Mouse (Mus musculus) thymus, postnatal 10 days (tissue): ENCODE measurements around the gene Elmsan1.

Experiments used
- DNase-seq, 2 experiments: peaks; one replicate each; pipeline ENCODE4 v3.0.0; 2021; ENCODE audit warnings: low spot score in 2 of 2

Elmsan1 gene

DNA sequence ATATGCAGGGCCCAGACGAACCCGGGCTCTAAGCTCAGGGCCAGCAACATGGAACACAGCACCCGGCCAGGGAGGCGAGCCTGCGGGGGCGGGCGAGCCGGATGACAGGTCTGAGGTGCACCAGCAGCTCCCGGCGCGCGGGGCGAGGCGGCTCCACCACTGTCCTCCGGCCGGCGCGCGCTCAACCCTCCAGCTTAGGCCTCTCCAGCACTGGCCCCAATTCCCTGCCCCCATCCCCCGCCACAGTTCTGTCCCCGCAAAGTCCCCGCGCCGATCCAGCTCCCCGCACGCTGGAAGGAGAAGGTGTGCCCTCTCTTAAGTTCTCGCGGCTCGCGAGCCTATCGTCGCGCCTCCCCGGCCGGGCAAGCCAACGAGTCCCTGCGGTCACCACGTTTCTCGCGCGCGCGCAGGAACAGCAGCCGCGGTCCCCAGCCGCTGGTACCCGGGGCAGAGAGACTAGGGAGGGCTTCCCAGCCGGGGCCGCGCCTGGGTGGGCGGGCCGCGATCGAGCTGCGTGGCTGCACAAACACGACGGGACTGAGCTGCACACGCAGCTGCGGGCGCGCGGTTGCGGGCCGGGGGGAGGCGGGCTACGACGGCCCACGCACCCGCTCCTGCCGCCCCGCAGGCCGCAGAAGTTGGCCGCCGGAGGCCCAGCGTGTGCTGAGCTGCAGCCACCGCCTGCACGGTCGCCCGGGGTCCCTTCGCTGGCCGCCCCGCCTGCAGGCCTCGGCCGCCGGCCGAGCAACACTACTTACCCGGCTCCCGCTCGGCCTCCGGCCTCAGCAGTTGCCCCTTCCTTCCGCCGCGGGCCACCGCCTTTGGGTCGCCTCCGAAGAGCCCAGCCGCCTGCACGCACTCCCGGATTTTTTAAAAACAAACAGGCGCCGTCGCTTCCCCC lies 25.7 kb downstream of the Elmsan1 start:
- DNase-seq: peak; percentile 35 to 55

DNA sequence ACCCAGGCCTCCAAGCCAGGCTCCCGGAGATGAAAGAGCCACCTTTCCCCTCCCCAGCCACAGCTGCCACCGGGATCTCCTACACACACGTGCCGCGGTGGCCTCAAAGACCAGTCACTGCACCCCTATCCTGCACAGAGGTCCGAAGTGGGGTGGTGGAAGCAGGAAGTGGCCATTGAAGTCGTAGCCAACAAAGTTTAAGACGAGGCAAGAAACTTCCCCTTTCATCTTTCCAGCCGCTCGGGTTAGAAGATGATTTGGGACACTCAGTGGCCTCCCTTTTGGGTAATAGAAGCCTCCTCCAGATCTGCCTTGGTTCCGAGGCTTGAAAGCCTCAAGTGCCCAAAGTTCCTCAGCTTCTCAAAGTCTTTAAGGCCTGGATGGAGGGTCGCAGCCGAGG lies 26.4 kb downstream of the Elmsan1 start:
- DNase-seq: no peak

DNA sequence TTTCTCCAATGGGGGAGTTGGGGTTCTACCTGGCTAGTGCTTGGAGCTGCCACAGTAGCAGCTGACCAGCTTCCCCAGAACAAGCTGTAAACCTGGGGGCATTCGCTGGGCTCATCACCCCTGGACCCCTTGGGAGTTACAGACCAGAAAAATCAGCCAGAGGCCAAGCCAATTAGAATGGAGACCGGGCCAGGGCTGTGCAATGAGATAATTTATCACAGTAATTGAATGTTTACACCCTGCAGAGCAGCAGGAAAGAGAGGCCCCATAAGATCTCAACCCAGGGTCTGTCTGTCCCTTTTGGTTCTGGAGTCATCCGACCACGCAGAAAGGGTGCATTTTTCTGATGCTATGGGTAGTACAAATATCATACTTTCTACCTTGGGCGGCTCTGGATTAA lies 26.9 kb downstream of the Elmsan1 start:
- DNase-seq: no peak

DNA sequence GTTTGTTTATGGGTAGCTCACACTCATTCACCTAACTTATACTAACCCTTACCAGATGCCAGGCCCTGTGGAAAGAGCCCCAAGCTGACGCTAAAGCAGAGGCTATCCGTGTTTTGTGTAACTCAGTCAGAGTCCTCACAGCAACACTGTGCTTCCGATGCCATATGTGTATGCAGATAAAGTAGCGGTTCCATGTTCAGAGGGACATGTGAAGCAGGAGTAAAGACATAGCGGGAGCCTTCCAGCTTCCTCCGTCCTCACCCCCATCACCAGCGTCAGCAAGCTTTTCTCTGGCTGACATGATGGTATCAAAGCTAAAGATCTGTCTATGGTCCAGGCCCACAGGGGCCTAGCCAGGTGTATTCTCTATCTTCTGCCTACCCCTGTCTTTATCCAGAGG lies 27.5 kb downstream of the Elmsan1 start:
- no peak for DNase-seq

DNA sequence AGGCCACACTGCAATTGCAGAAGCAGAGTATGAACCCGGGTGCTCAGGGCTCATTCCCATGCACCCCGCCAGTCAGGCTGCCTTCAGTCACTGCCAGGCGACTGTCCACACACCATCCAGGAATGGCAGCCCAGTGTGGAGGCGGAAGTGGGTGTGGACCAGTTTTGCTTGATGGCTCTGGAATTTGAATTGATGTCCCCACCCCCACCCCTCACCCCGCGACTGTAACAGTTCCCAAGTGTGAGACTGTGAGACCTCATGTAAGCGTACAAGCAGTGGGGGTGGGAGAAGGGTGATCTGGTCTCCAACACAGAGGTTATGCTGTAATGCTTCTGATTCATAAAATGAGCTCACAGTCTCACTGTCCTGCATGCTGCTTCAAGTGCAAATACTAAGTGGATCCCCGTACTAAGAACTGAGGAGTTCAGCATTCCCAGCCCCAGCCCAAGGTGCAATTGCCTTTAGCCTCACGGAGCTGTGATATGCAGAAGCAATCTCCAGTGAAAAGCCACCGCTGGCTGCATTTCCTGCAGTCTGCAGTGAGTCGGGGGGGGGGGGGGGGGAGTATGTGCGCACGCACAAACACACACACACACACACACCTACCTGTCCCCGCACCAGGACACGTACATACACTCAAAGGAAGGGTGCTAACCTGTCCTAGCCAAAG lies 28.4 kb downstream of the Elmsan1 start:
- DNase-seq: no peak

DNA sequence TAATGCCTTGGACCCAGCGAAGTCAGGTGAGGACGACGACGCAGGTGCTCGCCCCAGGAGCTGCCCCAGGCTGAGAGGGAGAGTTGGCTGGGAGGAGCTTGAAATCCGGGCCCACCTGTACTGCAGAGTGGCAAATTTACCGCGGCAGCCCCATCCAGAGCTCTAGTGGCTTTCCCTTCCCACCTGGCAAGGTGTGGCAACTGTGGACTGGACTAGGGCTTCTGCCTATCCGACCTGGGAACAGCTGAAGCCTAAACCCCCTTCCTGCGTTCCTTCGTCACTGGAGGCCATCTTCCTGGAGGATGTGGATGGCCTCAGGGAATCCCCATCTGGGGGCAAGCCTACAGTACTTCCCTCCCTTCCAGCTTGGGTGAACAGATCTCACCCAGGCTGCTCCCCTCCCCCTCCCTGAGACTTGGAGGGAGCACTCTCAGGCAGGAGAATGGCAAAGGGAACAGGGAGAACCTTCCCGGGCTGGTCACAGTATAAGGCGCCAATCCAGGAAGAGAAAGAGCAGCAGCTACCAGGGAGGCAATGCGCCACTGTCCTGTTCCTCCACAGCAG lies 29.7 kb downstream of the Elmsan1 start:
- no peak for DNase-seq

DNA sequence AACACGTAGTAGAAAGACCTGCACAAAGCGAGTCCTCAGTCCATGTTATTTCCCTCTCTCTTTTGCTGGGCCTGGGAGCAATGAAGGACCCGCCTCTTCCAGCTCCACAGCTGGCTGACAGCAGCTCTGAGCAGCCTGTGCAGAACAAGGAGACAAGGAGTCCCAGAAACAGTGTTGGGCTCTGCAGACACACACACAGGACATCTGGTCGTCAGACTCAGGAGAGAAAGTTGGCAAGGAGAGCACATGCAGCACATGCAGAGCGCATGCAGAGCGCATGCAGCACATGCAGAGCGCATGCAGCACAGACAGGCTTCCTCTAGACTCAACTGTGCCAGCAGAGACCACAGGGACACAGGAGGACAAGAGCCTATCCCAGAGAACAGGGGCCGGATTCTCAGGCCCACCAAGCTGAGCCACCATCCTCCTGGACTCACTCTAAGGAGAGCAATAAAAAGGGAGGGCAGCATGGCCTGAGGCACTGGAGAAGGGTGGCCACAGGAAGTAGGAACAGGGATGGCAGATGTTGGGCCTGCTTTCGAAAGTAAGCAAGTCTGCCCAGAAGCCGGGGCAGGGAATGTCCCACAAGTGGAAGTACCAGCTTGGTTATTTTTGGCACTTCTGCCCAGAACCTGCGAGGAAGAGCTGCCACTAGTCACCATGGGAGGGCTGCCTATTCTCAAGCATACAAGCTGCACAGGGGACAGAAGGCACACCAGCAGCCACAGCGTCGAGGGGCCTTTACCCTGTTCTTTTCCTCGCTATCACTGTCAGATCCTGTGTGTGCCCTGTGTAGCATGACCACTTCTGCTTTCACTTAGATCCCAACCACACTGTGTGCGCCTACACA lies 30.7 kb downstream of the Elmsan1 start:
- DNase-seq: no peak

DNA sequence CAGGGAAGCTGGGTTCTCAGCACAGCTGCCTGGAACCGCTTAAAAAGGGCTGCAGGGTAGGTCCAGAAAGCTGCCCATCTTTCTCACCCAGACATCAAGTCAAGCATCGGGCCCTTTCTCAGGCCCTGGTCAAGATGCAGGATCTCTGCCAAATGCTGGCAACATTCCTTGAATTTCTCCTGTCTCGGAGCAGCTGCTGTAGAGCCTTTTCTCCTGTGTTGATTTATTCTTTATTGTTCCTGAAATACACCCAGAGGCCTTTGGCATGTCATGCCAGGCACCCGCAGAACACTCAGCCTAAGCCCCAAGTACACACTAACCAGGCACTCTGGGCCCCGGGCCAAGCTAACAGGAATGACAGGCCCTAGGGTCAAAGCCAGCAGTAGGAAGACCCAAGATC lies 31.7 kb downstream of the Elmsan1 start:
- no peak for DNase-seq

DNA sequence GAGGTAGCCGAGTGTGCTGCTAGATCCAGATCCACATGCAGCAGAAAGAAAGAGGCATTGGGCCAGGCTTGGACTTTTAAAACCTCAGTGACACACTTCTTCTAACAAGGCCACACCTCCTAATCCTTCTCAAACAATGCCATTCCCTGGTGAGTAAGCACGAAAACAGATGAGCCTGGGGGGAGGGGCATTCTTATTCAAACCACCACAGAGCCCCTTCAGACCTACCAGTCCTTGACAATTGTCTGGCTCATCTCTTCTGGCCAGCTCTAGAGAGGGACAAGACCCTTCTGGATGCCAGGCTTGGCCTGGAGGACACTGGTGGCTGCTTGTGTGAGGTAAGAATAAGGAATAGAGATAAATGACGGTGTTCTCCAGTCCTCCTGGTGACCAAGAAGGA lies 32.1 kb downstream of the Elmsan1 start:
- DNase-seq: no peak

DNA sequence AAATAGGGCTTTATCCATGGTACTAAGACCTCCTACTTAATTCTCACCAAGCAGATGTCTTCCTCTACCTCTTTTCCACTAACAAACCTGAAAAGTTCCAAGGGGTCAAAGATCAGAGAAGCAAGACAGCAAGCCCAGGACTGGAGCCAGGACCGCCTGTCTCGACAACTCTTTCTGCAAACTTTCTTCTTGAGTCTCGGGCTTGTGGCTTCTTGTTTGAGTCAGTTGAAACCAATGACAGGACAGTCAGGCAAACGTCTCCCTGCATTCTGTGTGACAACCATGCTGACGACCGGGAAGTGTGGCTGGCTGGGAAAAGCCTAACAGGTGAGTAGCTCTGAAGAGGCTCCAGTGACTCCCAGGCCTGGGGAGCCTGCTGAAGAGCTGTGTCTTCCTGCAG lies 33.1 kb downstream of the Elmsan1 start:
- no peak for DNase-seq

DNA sequence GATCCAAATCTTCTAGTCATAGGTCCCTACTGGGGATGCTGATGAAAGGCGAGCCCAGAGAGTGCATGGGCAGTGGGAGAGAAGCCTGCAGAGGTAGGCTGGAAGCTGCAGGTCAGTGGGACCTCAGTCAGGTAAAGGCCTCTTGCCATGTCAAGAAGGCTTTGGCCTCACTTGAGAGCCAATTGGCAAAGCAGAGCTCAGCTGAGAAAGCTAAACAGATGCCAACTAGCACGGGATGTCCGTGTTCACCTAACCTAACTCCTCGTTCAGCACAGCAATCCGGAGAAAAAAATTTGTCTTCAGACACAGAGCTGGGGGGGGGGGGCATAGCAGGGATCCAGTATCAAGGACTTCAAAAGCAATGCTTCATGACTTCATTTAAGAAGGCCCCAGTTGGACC lies 33.7 kb downstream of the Elmsan1 start:
- DNase-seq: no peak

DNA sequence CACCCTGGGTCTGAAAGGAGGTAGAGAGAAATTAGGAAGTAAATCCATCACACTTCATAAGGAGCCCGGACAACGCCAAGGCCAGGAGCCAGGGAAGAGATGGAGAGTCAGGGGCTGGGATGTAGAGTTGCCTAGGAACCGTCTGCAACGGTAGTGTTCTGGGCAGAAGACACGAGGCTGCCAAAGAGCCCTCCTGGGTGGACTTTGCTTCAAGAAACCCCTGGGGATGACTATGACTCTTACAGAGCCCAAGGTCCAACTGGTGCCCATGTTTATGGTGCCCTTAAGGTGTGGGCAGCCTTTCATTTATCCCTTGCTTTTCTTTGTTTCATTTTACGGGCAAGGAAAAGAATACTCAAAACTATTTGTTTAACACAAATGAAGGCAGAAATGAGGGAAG lies 36.7 kb downstream of the Elmsan1 start:
- no peak for DNase-seq

DNA sequence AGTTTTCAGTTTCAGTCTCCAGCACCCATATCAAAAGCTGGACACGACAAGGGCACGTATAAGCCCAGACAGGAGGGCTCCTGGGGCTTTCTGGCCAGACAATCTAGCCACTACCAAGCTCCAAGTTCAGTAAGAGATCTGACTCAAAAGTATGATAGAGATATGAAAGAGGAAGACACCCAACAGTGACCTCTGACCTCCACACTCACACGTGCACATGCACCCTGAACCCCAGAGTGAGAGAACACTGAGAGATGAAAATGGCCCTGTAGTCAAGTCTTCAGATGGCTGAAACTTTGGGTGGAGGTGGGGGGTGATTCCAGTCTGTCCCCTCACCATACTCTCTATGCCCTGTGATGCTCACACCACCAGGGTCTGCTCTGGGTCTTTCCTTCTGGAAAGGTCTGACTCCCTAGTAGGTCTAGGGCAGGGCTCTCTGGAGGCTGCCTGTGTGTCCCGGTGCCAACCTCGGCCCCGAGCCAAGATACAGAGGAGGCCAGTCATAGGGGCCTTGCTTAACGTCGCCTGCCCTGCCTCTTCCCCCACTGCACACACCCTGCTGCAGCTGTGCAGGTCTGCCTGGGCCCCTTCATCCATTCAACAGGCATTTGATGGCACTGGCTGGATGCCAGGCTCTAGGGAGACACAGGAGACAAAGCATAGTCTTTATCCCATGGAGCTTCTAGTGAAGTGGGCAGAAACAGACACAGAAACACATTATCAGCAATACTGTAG lies 37.8 kb downstream of the Elmsan1 start:
- DNase-seq: no peak

DNA sequence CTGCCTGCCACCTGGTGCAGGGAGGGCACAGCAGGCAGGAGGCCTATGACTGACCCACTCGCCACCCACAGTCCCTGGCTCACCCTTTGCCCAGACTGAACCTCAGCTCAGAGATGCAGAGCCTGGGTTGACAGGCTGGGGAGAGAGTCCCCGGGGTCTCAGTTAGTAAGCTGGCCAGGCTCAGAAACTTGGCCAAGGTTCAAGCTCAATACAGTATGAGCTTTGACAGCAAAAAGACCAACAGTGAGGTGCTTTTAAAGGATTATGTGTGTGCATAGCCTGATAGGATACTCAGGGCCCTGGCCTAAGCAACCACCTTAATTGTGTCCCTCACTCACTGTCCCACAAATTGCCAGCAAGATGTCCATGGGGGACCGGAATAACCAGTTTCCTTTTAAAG lies 38.6 kb downstream of the Elmsan1 start:
- no peak for DNase-seq

DNA sequence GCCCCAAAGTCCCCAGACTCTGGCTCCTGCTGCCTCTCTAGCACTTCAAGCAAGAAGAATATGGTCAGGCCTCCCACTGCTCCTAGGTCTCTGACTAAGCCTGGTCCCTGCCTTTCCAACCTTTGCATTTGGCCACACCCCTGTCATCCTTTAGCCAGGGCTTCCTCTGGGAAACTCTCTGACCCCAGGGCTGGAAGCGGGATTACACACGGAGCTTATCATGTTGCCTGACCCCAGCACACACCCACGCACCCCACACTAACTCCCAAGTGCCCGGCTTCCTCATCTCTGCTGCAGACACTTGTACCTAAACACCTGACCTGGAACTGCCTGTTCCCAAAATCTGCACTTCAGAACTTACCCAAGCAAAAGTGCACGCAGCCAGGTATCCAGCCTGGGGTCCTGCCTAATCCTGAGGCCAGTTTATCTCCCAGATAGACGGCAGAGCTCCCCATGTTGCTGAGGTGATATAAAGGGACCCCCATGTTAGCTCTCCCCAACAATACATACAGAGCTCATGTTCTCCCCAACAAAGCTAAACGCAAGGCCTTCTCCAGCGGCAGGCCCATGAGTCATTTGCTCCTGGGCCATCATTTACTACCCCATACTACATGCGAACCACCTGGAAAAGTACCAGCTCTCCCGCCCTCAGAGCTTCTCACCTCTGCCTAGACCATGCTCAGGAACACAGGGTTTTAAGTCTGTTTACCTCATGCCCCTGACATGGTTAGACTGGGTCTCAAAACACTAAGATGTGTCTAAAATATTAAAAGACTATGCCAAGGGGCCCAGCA lies 39.8 kb downstream of the Elmsan1 start:
- no peak for DNase-seq

DNA sequence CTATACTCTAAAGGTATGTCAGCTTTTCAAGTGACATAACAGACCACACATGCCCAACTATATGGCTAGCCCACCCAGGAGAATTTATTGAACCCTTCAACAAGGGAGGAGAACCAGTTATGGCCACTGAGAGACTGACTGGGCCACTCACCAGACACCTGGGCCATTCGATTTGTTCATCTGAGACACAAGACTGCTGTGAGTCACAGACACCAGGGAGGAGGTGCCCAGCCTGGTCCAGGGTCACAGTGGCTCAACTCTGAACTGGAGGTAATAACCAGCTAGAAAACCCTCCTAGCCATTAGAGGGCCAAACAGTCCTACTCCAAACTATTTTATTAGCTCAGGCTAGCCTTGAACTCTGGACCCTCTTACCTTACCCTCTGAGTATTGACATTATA lies 40.6 kb downstream of the Elmsan1 start:
- no peak for DNase-seq

DNA sequence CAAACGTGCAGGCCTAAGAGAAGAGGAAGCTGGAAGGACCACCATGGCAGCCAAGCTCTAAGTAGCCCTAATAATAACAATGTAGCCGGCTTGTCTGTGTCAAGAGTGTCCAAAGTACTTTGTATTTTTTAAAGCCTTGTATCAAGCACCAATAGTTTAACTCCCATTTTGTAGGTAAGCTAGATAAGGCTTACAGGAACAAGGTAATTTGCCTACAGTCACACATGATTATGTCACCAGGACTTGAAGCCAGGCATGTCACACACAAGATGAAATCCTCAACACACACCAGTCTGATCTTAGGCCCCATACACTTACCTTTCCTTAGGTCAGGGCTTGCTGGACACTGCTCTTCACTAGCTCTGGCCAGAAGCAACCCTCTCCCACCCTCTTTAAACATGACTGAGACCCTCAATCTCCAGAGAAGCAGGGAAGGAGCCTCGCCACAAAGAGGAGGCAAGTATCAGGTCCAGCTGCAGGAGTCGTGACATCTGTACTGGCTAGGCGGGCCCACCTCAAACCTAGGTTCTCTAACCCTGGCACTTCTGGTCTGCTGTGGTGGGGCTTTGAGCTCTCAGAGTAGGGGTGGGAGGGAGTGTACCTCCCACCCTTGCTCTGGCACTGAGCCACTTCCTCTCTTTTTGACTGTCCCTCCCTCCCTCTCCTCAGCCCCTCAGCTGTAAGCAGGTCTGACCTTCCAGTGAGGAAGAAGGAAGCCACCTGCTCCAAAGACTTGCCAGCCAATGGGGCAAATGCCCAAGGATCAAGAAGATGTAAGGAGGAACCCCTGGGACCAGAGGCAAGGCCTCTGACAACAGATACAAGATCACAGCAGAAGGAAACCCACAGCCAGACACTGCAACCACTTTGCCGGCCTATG lies 41.6 kb downstream of the Elmsan1 start:
- peak; percentile 46 to 51 for DNase-seq

DNA sequence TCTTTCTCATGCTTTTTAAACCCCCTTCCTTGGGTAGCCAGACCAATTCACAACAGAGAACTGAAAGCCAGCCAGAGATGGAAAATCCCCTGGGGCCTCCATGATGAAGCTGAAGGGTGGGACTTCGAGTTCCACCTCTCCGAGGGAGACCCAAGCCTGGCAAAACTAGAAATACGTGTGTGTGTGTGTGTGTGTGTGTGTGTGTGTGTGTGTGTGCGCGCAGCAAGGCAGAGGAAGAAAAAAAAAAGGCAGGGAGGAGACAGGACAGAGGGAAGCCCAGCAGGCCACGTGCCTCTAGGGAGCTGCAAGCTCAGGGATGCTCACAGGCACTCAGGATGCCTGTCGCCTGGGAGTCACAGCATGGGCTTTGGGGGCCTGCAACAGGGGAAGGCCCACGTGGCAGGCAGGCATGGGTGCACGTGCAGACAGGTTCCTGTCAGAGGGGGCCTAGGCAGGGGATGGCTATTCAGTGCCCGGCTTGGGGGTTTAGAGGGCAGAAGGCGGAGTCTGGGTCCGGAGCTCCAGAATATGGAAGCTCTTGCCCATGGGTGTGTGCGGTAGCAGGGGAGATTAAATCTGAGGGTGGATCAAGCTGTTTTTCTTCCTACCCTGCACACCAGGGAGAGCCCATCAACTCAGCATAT lies 42.4 kb downstream of the Elmsan1 start:
- DNase-seq: peak; percentile 52 to 54

DNA sequence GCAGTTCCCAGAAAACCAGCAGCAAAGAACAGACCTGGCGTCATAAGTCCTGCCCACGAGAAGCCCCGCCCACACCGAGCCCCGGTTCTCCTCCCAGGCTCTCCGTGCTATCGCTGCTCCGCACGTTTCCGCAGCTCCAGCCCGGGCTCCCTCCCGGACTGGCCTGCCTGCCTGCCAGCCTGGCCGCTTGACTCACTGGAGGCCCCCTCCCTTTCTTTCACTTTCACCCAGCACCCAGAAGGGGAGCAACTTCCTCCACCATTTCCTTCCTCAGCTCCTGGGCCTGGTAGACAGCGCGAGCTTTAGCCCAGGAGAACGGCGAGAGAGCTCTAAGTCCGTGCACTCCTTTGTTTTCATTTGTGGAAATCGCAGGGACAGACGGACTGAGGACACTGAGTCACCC lies 43.0 kb downstream of the Elmsan1 start:
- DNase-seq: peak; percentile 66 to 71
